Comparison of ENCODE assay signal across 17 mouse cellular contexts in the genomic region with DNA sequence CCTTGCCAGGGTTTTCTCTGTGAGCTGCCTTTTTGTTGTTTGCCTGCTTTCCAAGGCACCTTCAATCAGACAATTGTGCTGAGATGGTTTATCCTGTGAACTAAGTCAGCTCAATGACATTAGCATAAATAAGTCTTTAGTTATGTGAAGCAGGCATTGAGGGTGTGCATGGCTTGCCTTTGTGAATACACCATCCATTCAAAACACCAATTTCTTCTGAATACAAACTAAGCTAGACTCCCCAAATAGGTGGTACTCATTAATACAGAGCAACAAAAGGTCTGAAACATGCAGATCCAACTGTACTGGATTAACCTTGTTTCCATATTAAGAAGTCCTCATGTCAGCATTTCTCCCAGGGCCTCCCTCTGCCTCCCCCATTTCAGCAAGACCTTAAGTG.
"Had no signal": no experiment of that assay in that cellular context is flagged by ENCODE, and none has a peak within 500 bp of the region (broad histone marks: within the 10 kb centered on the region; RNA-seq: fewer than 3 reads in every experiment).

No protein-coding gene starts in this region.

- ATAC-seq: midbrain, embryonic 16.5 days had no signal

- H3K4me1 ChIP-seq: liver, embryonic 13.5 days had no signal

- H3K27ac ChIP-seq: kidney, postnatal 0 days; layer of hippocampus, adult 2 months; left cerebral cortex, adult 2 months; liver, embryonic 13.5 days; midbrain, embryonic 12.5 days; neural tube, embryonic 13.5 days had no signal

- H3K9me3 ChIP-seq: liver, embryonic 13.5 days; midbrain, embryonic 12.5 days; neural tube, embryonic 13.5 days had no signal

- H3K9ac ChIP-seq: liver, embryonic 13.5 days; midbrain, embryonic 12.5 days; neural tube, embryonic 13.5 days had no signal

- H3K4me3 ChIP-seq: layer of hippocampus, adult 2 months; left cerebral cortex, adult 2 months; liver, embryonic 13.5 days; midbrain, embryonic 12.5 days; myocyte; neural tube, embryonic 13.5 days had no signal

- H3K27me3 ChIP-seq: liver, embryonic 13.5 days; neural tube, embryonic 13.5 days had no signal

- H3K36me3 ChIP-seq: liver, embryonic 13.5 days; midbrain, embryonic 12.5 days; neural tube, embryonic 13.5 days had no signal

- DNase-seq: layer of hippocampus, postnatal 36 days; liver, embryonic 13.5 days; lung, adult 2 months; lung, postnatal 14 days; lung, postnatal 4 days; retina, postnatal 1 day; right cerebral cortex, postnatal 25 days; spleen, adult 18-20 months; thymus, adult 18-20 months; thymus, postnatal 36 days had no signal

- H3K4me2 ChIP-seq: liver, embryonic 13.5 days; midbrain, embryonic 12.5 days; neural tube, embryonic 13.5 days had no signal
